In genomic region chr10:44630485-44630884, GRCm38 (mm10) we compare ENCODE assay signal across 8 mouse cellular contexts.
DNase-seq lines count a peak whose midpoint lies in the region; ATAC-seq and TF ChIP-seq lines count a peak whose summit lies in the region.

No protein-coding gene starts in this region.

- peak overlapping the region; percentile 98 for H3K27ac ChIP-seq in bone marrow macrophage, adult 2 months (ENCODE audit: insufficient read depth, low read depth, low read length)
- peak overlapping the region; percentile 70 for H3K27ac ChIP-seq in liver, embryonic 16.5 days (ENCODE audit: low read length)
- H3K27ac ChIP-seq in left cerebral cortex, adult 2 months = no peak overlapping the region

- 0 out of 2 replicates have a peak overlapping the region, but pooled peaks have one; percentile 11 for H3K4me2 ChIP-seq in liver, embryonic 16.5 days (ENCODE audit: low read depth, low read length)

- peaks cover 55% of the 10 kb centered on the region for H3K4me1 ChIP-seq in bone marrow macrophage, adult 2 months (ENCODE audit: control insufficient read depth, insufficient read depth, low read length)
- no peaks in the 10 kb centered on the region for H3K4me1 ChIP-seq in liver, embryonic 16.5 days (ENCODE audit: control insufficient read depth, low read depth, low read length)

- ATAC-seq in hematopoietic stem cell, adult 5-6 weeks (replicated peaks in 1 of 2; ENCODE audit: insufficient read depth in 1 of 2, low FRiP score in 2 of 2, low TSS enrichment in 1 of 2, low read depth in 1 of 2, poor library complexity in 2 of 2, severe bottlenecking in 2 of 2) = peak; percentile 51 to 60
- ATAC-seq in liver, embryonic 16.5 days (ENCODE audit: low read depth) = no peak

- intact Hi-C loops in left cerebral cortex, adult 2 months (cut with DNase I) = no loop called here

- peak; percentile 38 for DNase-seq in adrenal gland, adult 2 months
- DNase-seq in adrenal gland, adult 8-10 months = no peak
- no peak for DNase-seq in ovary, postnatal 10 days (ENCODE audit: low spot score)
- no peak for DNase-seq in left cerebral cortex, adult 2 months (ENCODE audit: extremely low spot score in 1 of 2, low spot score in 2 of 2)
- DNase-seq in urinary bladder, adult 2 months (ENCODE audit: low spot score) = no peak

- no peaks in the 10 kb centered on the region for H3K9me3 ChIP-seq in liver, embryonic 16.5 days (replicated peaks; ENCODE audit: control insufficient read depth, low read length)

- WGBS in liver, embryonic 16.5 days (ENCODE audit: insufficient replicate concordance) = 21% methylated on average over 13 of the region's 13 CpGs

- peak overlapping the region; percentile 25; the same call in 1 of the 2 replicates for H3K4me3 ChIP-seq in bone marrow macrophage, adult 2 months (ENCODE audit: insufficient read depth, low read length)
- no peak overlapping the region for H3K4me3 ChIP-seq in liver, embryonic 16.5 days (ENCODE audit: low read depth, low read length)
- H3K4me3 ChIP-seq in left cerebral cortex, adult 2 months = no peak overlapping the region

- H3K36me3 ChIP-seq in liver, embryonic 16.5 days (ENCODE audit: control insufficient read depth, insufficient read depth) = no peaks in the 10 kb centered on the region

- TF ChIP-seq CTCF in bone marrow macrophage, adult 2 months (IDR thresholded peaks at IDR 0.05; ENCODE audit: low read depth, low read length) = no peak
- no peak for TF ChIP-seq CTCF in left cerebral cortex, adult 2 months (IDR thresholded peaks at IDR 0.05)

- TF ChIP-seq POLR2A in bone marrow macrophage, adult 2 months (IDR thresholded peaks at IDR 0.05; ENCODE audit: borderline replicate concordance, low read depth, low read length) = no peak

- no peaks in the 10 kb centered on the region for H3K27me3 ChIP-seq in liver, embryonic 16.5 days (ENCODE audit: control insufficient read depth, insufficient read depth, low read depth, low read length)

- H3K9ac ChIP-seq in liver, embryonic 16.5 days (ENCODE audit: low read depth, low read length) = no peak overlapping the region
